Mouse (Mus musculus) embryonic facial prominence, embryonic 13.5 days (tissue): ENCODE measurements at regions not wholly inside any gene's neighbourhood (a gene's known extent, or its start where the extent isn't known, plus 50 kb on each side); places are given as distances from the start of the nearest gene placed in this dataset. TPM values are rescaled to one million over a fixed set of nuclear protein-coding genes. Genes with fewer than 3 reads are reported as not detected.

Experiments used
- ATAC-seq: fragments of 200-750 bp; cut with Nextera tagmentation; 2 replicates; pipeline ENCODE4 v1.8.0; 2017; ENCODE audit warnings: low read depth; ENCODE audit not compliant: insufficient number of reproducible peaks, insufficient read depth, low FRiP score, low TSS enrichment
- H3K27ac ChIP-seq: fragments of 300-500 bp; sonication (generic); 2 replicates; pipeline ENCODE4 v1.5.1; 2015; ENCODE audit warnings: moderate library complexity, mild to moderate bottlenecking, inconsistent platforms
- H3K27me3 ChIP-seq: fragments of 300-500 bp; sonication (generic); 2 replicates; pipeline ENCODE4 v1.6.1; 2015; ENCODE audit warnings: mild to moderate bottlenecking, inconsistent platforms
- H3K36me3 ChIP-seq: fragments of 300-500 bp; sonication (generic); 2 replicates; pipeline ENCODE4 v1.6.1; 2015; ENCODE audit warnings: mild to moderate bottlenecking, inconsistent platforms
- H3K4me1 ChIP-seq: fragments of 300-500 bp; sonication (generic); 2 replicates; pipeline ENCODE4 v1.6.1; 2015; ENCODE audit warnings: inconsistent platforms
- H3K4me2 ChIP-seq: fragments of 300-500 bp; sonication (generic); 2 replicates; pipeline ENCODE4 v1.6.1; 2015; ENCODE audit warnings: moderate library complexity, mild to moderate bottlenecking, inconsistent platforms
- H3K4me3 ChIP-seq: fragments of 300-500 bp; sonication (generic); 2 replicates; pipeline ENCODE4 v1.5.1; 2015; ENCODE audit warnings: mild to moderate bottlenecking, inconsistent platforms
- H3K9ac ChIP-seq: fragments of 300-500 bp; sonication (generic); 2 replicates; pipeline ENCODE4 v1.6.1; 2015; ENCODE audit warnings: mild to moderate bottlenecking, inconsistent platforms
- H3K9me3 ChIP-seq: fragments of 300-500 bp; sonication (generic); 2 replicates; pipeline ENCODE4 v1.6.1; 2016; ENCODE audit warnings: inconsistent platforms
- WGBS: fragments of 180-500 bp; shearing (Covaris S2); methylation state at CpG from one replicate; pipeline ENCODE4 v1.1.7; 2015; ENCODE audit warnings: mixed read lengths; 5-methylcytosine and 5-hydroxymethylcytosine counted together
- microRNA counts: library from miRNA; unstranded; fragments of <30 nt; microRNA quantifications from one replicate; lab custom pipeline; 2016
- microRNA-seq: library from miRNA; unstranded; fragments of <30 nt; microRNA quantifications from one replicate; pipeline ENCODE4, GENCODE M21; 2016

- no peaks in the 10 kb centered on the region for H3K36me3 ChIP-seq
- 83% methylated on average over 2 of the region's 2 CpGs for WGBS
- H3K4me2 ChIP-seq: no peak overlapping the region
- H3K9ac ChIP-seq: no peak overlapping the region
- H3K27ac ChIP-seq: no peak overlapping the region
- H3K9me3 ChIP-seq: no peaks in the 10 kb centered on the region
- H3K4me1 ChIP-seq: no peaks in the 10 kb centered on the region
- ATAC-seq: no peak
- no peaks in the 10 kb centered on the region for H3K27me3 ChIP-seq
- H3K4me3 ChIP-seq: no peak overlapping the region
These were observed 139.2 kb upstream of the Cep126 start for GRCm38 (mm10) chr9:8273253-8273652.

- Histone ChIP-seq H3K4me2 (no peak overlapping the region), H3K9me3 (no peaks in the 10 kb centered on the region), H3K36me3 (no peaks in the 10 kb centered on the region), H3K27ac (no peak overlapping the region), H3K4me3 (no peak overlapping the region), H3K9ac (no peak overlapping the region), H3K4me1 (no peaks in the 10 kb centered on the region), H3K27me3 (no peaks in the 10 kb centered on the region)
- WGBS: 69% methylated on average over 3 of the region's 3 CpGs
- ATAC-seq: no peak
These were observed 115.4 kb upstream of the Cep126 start for GRCm38 (mm10) chr9:8249542-8249941.

- no peaks in the 10 kb centered on the region for H3K9me3 ChIP-seq
- peak; percentile 59 for ATAC-seq
- H3K36me3 ChIP-seq: no peaks in the 10 kb centered on the region
These were observed 94.0 kb upstream of the Cep126 start for GRCm38 (mm10) chr9:8228078-8228477.

GRCm38 (mm10) chr9:8226415-8226814 lies 92.3 kb upstream of the Cep126 start:
- Histone ChIP-seq H3K9me3 (no peaks in the 10 kb centered on the region), H3K27me3 (no peaks in the 10 kb centered on the region), H3K27ac (no peak overlapping the region), H3K4me1 (no peaks in the 10 kb centered on the region), H3K36me3 (no peaks in the 10 kb centered on the region), H3K4me3 (no peak overlapping the region), H3K4me2 (no peak overlapping the region), H3K9ac (no peak overlapping the region)
- ATAC-seq: no peak
- 29% methylated on average over 1 of the region's 1 CpGs for WGBS

More at GRCm38 (mm10) chr9:8228078-8228477, 94.0 kb upstream of the Cep126 start:
- Histone ChIP-seq H3K27ac (no peak overlapping the region), H3K4me1 (no peaks in the 10 kb centered on the region), H3K4me2 (no peak overlapping the region), H3K9ac (no peak overlapping the region), H3K27me3 (no peaks in the 10 kb centered on the region), H3K4me3 (no peak overlapping the region)

GRCm38 (mm10) chr9:8208855-8209254 lies 74.8 kb upstream of the Cep126 start:
- Histone ChIP-seq H3K9ac (no peak overlapping the region), H3K9me3 (no peaks in the 10 kb centered on the region), H3K4me2 (no peak overlapping the region), H3K36me3 (no peaks in the 10 kb centered on the region), H3K27me3 (no peaks in the 10 kb centered on the region), H3K4me1 (no peaks in the 10 kb centered on the region), H3K4me3 (no peak overlapping the region), H3K27ac (no peak overlapping the region)
- ATAC-seq: no peak

- no peak for ATAC-seq
- 83% methylated on average over 1 of the region's 1 CpGs for WGBS
- Histone ChIP-seq H3K36me3 (no peaks in the 10 kb centered on the region), H3K4me3 (no peak overlapping the region), H3K27me3 (no peaks in the 10 kb centered on the region), H3K27ac (no peak overlapping the region), H3K9ac (no peak overlapping the region), H3K9me3 (no peaks in the 10 kb centered on the region), H3K4me2 (no peak overlapping the region), H3K4me1 (no peaks in the 10 kb centered on the region)
These were observed 51.3 kb upstream of the Cep126 start for GRCm38 (mm10) chr9:8185433-8185832.

MicroRNA genes in the stretch of these regions (microRNA counts, 519-probe panel; counts per million panel counts)
- microRNA mmu-miR-1899 (lab: Ali Mortazavi, UCI): 236 counts per million, percentile 44 among the panel's probes with 10 or more counts

Small RNAs in the stretch of these regions (microRNA-seq; reads per million reads assigned to microRNA genes)
- gene Mir1899: not detected
